Mouse (Mus musculus): ENCODE results near the gene Nt5c2.

The Nt5c2 gene

GRCm38 (mm10) chr19:46836085-46836484 is 178.9 kb downstream of the Nt5c2 start:
- DNase-seq, result no peak

- no peak for DNase-seq
Measured at GRCm38 (mm10) chr19:46835339-46835738, 179.6 kb downstream of the Nt5c2 start.

GRCm38 (mm10) chr19:46834301-46834700 is 180.7 kb downstream of the Nt5c2 start:
- DNase-seq, result no peak

Data from right cerebral cortex, postnatal 4 days (tissue).